Mouse (Mus musculus) embryonic fibroblast, embryonic 13.5 days (primary cell): Measurements from ENCODE around the gene Fbxo40.

Experiments used
- CTCF ChIP-seq: IDR thresholded peaks from 2 replicates; pipeline ENCODE4 v1.5.1; 2011; ENCODE audit warnings: mild to moderate bottlenecking, control low read depth, low read length, moderate library complexity, borderline replicate concordance; ENCODE audit not compliant: insufficient read depth
- POLR2A ChIP-seq: IDR thresholded peaks from 2 replicates; pipeline ENCODE4 v1.6.1; 2011; ENCODE audit warnings: low read depth, mild to moderate bottlenecking, control low read depth, low read length, moderate library complexity

- TF ChIP-seq POLR2A: no peak
- no peak for TF ChIP-seq CTCF
Observed at GRCm38 (mm10) chr16:36928106-36928500, 62.2 kb downstream of the Fbxo40 start.
